Mouse (Mus musculus) midbrain, embryonic 16.5 days (tissue): ENCODE data around the gene Fam133b. TPM values are rescaled to one million over a fixed set of nuclear protein-coding genes. Genes with fewer than 3 reads are reported as not detected.

Experiments used
- ATAC-seq: fragments of 200-750 bp; cut with Nextera tagmentation; 2 replicates; pipeline ENCODE4 v1.8.0; 2017; ENCODE audit warnings: moderate TSS enrichment
- H3K27ac ChIP-seq: fragments of 300-500 bp; sonication (generic); 2 replicates; pipeline ENCODE4 v1.5.1; 2014; ENCODE audit warnings: mild to moderate bottlenecking, low read length, mixed read lengths
- H3K27me3 ChIP-seq: fragments of 300-500 bp; sonication (generic); 2 replicates; pipeline ENCODE4 v1.6.1; 2014; ENCODE audit warnings: low read depth, low read length, mixed read lengths; ENCODE audit not compliant: control insufficient read depth, insufficient read depth
- H3K36me3 ChIP-seq: fragments of 300-500 bp; sonication (generic); 2 replicates; pipeline ENCODE4 v1.6.1; 2014; ENCODE audit warnings: mild to moderate bottlenecking, low read length, moderate library complexity, mixed read lengths; ENCODE audit not compliant: control insufficient read depth, insufficient read depth
- H3K4me1 ChIP-seq: fragments of 300-500 bp; sonication (generic); 2 replicates; pipeline ENCODE4 v1.6.1; 2014; ENCODE audit warnings: mild to moderate bottlenecking, low read length, mixed read lengths; ENCODE audit not compliant: control insufficient read depth, insufficient read depth
- H3K4me2 ChIP-seq: fragments of 300-500 bp; sonication (generic); 2 replicates; pipeline ENCODE4 v1.6.1; 2014; ENCODE audit warnings: mild to moderate bottlenecking, low read length, mixed read lengths
- H3K4me3 ChIP-seq: fragments of 300-500 bp; sonication (generic); 2 replicates; pipeline ENCODE4 v1.5.1; 2014; ENCODE audit warnings: low read depth, mild to moderate bottlenecking, low read length, moderate library complexity, mixed read lengths
- H3K9ac ChIP-seq: fragments of 300-500 bp; sonication (generic); 2 replicates; pipeline ENCODE4 v1.6.1; 2014; ENCODE audit warnings: low read depth, low read length, mixed read lengths
- H3K9me3 ChIP-seq: fragments of 300-500 bp; sonication (generic); replicated peaks from 2 replicates; pipeline ENCODE4 v1.6.1; 2014; ENCODE audit warnings: mild to moderate bottlenecking, low read length, mixed read lengths; ENCODE audit not compliant: control insufficient read depth, poor library complexity, severe bottlenecking
- WGBS: fragments of 180-500 bp; shearing (Covaris S2); extraction: QIAGEN DNeasy Blood & Tissue Kit; methylation state at CpG from one replicate; pipeline ENCODE4 v1.1.7; 2014; 5-methylcytosine and 5-hydroxymethylcytosine counted together
- polyA plus RNA-seq: library from polyadenylated mRNA; unstranded; fragments of >200 nt; fragmentation: Nextera tagmentation; extraction: Ambion mirVana; gene quantifications from 2 replicates; pipeline ENCODE4 v1.2.1, GENCODE M21; 2015

Gene Fam133b
- 23.0 and 25.2 TPM in 2 replicates for polyA plus RNA-seq

DNA sequence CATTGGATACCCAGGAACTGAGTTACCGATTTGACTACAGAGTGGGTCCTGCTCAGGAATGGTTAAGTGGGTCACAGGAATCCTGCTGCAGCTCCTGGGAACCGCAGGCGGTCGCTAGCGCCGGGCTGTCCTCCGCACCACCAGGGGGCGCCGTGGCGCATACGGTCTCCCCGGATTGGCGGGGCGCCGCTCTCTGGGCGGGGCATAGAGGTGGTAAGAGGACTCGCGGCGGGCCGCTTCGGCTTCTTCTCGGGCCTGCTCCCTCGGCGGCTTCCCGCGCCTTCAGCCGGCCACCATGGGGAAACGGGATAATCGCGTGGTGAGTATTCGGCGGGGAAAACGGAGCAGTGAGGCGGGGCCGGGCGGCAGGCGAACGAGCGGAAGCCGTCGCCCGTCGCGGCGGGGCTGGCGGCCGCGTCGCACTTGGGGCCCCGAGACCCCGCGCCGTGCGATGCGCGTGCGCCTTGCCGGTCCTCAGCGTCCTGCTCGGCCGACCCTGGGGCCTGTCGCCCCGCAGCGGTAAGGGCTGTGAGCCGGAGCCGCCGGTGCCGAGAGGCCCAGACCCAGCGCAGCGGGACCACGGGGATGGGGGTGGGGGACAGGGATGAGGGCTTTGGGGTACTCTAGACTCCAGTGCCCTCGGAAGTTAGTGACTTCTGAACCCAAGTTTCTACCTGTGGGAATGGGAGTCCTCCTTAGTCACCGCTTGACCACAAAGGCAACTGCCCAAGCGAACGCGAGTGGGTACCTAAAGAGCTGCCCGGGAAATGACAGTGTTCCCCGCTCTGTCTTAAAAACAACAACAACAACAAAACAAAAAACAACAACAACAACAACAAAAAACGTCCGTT, at the start of gene Fam133b:
Gene Fam133b (plus strand): TSS at position 205 of the 851 bp plus-strand sequence.
- Histone ChIP-seq H3K4me3 (peak within 1 kb of the TSS; percentile 92), H3K9ac (peak within 1 kb of the TSS; percentile 87), H3K36me3 (no peaks in the 10 kb centered on the region), H3K4me1 (peaks cover 14% of the 10 kb centered on the region), H3K27ac (peak within 1 kb of the TSS; percentile 87), H3K9me3 (no peaks in the 10 kb centered on the region), H3K27me3 (no peaks in the 10 kb centered on the region), H3K4me2 (peak within 1 kb of the TSS; percentile 62)
- peak; percentile 97 for ATAC-seq
- WGBS: under 1% methylated on average over 73 of the region's 80 CpGs

- H3K4me2 ChIP-seq: no peak overlapping the region
- no peaks in the 10 kb centered on the region for H3K36me3 ChIP-seq
- H3K27ac ChIP-seq: no peak overlapping the region
- WGBS: 91% methylated on average over 9 of the region's 9 CpGs
- H3K27me3 ChIP-seq: no peaks in the 10 kb centered on the region
- no peaks in the 10 kb centered on the region for H3K4me1 ChIP-seq
- no peak for ATAC-seq
- H3K9ac ChIP-seq: no peak overlapping the region
- no peak overlapping the region for H3K4me3 ChIP-seq
- no peaks in the 10 kb centered on the region for H3K9me3 ChIP-seq
Observed at GRCm38 (mm10) chr5:3493968-3494367, 49.7 kb upstream of the Fam133b start.

DNA sequence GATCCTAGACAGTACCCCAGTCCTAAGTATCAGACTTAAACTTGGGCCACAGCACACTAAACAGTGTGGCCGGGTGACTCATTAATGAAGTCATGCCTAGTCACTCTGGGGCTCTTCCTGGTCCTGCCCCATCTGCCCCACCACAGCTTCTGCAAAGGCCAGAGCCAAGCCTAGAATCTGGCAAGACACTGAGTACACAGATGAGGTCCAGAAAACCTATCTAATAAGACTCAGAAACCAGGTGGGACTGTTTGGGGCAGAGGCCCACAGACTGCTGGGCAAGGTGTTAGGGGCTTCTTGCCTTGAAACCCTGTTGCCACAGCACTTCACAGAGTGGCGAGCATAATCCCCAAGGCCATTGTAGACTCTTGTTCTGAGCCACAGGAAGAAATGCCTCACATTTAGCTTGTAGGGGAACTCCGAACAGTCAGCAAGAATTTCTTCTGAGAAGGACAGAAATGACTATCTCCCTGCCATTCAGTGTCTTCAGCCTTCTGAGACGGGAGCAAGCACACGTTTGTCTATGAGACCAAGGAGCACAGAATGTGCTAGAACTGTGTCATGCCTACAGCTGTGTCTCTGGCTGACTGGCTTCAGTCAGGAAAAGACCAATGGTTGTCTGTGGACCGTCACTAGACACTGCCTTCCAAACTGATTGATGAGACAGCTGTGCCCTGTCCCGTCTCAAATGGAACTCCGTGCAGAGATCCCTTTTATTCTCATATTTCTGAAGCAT, 49.0 kb upstream of the Fam133b start:
- Histone ChIP-seq H3K9me3 (no peaks in the 10 kb centered on the region), H3K4me1 (no peaks in the 10 kb centered on the region), H3K27ac (no peak overlapping the region), H3K4me3 (no peak overlapping the region), H3K36me3 (no peaks in the 10 kb centered on the region), H3K4me2 (no peak overlapping the region), H3K27me3 (no peaks in the 10 kb centered on the region), H3K9ac (no peak overlapping the region)
- WGBS: 86% methylated on average over 8 of the region's 8 CpGs
- ATAC-seq: no peak

DNA sequence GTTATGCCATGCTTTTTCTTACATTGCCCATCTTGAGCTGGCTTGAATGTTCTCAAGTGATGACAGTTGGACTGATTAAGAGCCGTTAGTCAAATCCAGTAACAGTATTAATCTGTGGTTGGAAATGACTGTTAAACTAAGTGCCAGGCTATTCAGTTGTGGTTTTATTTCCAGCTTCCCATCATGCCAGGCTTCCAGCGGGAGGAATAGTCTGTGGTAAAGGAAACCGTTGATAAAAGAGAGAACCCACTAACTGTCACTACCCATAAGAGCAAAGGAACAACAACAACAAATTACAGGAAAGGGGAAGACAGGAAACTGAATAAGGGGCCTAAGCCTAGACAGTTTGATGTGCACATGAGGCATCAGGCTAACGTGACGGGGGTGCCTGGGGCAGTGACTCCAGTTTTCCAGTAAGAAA, 46.1 kb upstream of the Fam133b start:
- no peaks in the 10 kb centered on the region for H3K9me3 ChIP-seq
- no peak overlapping the region for H3K4me2 ChIP-seq
- ATAC-seq: no peak
- H3K27ac ChIP-seq: no peak overlapping the region
- WGBS: 86% methylated on average over 5 of the region's 5 CpGs
- H3K4me3 ChIP-seq: no peak overlapping the region
- no peaks in the 10 kb centered on the region for H3K27me3 ChIP-seq
- H3K9ac ChIP-seq: no peak overlapping the region
- H3K4me1 ChIP-seq: no peaks in the 10 kb centered on the region
- no peaks in the 10 kb centered on the region for H3K36me3 ChIP-seq

DNA sequence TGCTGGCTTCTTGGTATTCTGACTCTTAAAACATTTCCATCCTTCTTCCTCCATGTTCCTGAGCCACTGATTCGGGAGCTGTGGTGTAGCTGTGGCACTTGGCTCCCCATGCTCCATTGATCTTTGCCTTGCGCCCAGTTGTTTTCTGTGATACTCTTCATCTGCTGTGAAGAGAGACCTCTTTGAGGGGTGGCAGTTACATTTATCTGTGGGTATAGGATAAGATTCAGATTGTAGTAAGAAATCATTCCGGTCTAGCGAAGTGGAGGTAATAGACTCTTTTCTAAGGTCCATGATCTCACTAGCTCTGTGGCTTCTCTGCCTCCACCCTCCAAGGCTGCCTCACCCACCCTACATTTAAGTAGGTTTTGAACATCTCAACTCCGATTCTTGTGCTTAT, 43.3 kb upstream of the Fam133b start:
- no peaks in the 10 kb centered on the region for H3K4me1 ChIP-seq
- no peak overlapping the region for H3K27ac ChIP-seq
- no peak overlapping the region for H3K4me3 ChIP-seq
- H3K36me3 ChIP-seq: no peaks in the 10 kb centered on the region
- WGBS: 87% methylated on average over 5 of the region's 5 CpGs
- ATAC-seq: no peak
- H3K9ac ChIP-seq: no peak overlapping the region
- no peaks in the 10 kb centered on the region for H3K9me3 ChIP-seq
- no peaks in the 10 kb centered on the region for H3K27me3 ChIP-seq
- H3K4me2 ChIP-seq: no peak overlapping the region

DNA sequence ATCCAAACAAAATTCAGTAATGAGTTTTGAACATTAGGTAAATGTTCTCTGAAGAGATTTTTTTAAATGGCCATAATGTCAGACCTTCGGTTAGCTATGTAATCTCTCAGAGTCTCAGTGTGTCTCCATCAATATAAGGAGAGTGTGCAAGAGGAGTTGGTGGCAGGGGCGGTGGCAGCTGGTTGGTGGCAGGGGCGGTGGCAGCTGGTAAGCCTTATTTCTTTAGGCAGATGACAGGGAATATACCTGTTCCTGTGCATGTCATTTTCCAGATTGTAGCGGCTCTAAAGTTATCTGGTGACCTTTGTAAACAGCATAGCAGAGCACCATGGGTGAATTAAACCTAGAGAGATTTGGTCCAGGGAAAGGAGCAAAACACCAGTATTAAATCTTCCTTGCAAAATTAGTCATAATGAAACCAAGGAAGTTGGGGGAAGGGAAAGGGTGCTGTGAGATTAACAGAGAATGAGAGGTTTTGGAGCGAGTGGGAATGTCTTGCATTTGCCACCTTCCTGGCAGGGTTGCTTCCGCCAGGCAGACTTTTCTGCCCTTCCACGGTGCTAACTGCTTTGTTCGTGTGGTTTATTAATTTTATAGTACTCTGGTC, 42.6 kb upstream of the Fam133b start:
- H3K4me3 ChIP-seq: no peak overlapping the region
- H3K4me1 ChIP-seq: no peaks in the 10 kb centered on the region
- ATAC-seq: no peak
- H3K36me3 ChIP-seq: no peaks in the 10 kb centered on the region
- no peak overlapping the region for H3K4me2 ChIP-seq
- H3K27ac ChIP-seq: no peak overlapping the region
- no peaks in the 10 kb centered on the region for H3K27me3 ChIP-seq
- H3K9ac ChIP-seq: no peak overlapping the region
- 85% methylated on average over 8 of the region's 8 CpGs for WGBS
- no peaks in the 10 kb centered on the region for H3K9me3 ChIP-seq

DNA sequence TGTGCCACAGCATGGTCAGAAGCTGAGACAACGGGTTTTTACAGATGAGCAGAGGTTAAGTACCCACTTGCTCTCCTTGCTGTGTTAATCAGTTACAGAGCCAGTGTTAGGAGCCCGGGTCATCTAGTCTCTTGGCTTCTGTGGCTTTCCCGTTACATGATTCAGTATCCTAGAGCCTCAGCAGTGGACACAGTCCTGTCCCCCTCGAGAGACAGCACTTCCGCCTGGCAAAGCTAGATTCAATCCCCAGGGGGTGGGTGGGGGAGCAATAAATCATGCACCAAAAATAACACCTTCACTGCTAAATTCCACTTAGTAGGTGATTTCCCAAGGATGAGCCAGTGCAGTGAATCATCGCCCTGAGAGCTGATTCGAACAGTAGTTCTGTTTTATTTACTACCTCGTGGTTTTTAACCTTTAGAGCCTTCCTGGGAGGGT, 42.0 kb upstream of the Fam133b start:
- H3K27ac ChIP-seq: no peak overlapping the region
- H3K9ac ChIP-seq: no peak overlapping the region
- H3K27me3 ChIP-seq: no peaks in the 10 kb centered on the region
- 63% methylated on average over 8 of the region's 8 CpGs for WGBS
- H3K9me3 ChIP-seq: no peaks in the 10 kb centered on the region
- no peak overlapping the region for H3K4me3 ChIP-seq
- H3K36me3 ChIP-seq: no peaks in the 10 kb centered on the region
- H3K4me2 ChIP-seq: no peak overlapping the region
- ATAC-seq: no peak
- no peaks in the 10 kb centered on the region for H3K4me1 ChIP-seq

DNA sequence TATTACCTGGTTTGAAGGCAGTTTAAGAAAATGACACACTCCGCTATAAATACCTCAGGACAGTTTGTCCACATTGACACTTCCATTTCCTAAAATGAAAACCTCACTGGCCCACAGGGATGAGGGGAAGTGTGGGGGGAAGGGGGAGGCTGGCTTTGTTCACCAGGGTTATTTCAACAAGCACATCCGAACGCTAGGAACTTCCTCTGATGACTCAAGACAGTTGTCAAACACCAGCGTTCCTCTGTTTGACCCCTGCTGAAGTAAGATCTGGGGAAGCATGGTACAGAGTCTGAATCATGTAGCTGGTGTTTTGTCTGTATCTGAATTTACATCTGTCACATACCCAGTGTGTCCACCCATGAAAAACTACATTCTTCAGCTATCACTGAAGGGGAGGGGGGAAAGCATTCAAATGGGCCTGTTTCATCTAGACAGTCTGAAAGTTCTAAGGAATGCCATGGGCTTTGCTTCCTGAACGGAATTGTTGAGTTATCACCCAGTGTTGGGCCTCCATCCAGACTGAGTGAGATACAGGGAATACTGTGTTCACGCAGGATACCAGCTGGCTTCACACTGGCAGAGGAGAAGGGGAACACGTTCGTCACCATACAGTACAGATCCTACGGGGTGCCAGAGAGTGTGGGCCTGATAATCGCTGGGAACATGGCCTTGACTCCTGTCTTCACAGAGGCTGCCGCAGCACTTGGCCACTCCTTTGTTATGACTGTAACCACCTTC, 40.9 kb upstream of the Fam133b start:
- ATAC-seq: no peak
- no peaks in the 10 kb centered on the region for H3K4me1 ChIP-seq
- no peaks in the 10 kb centered on the region for H3K9me3 ChIP-seq
- H3K27me3 ChIP-seq: no peaks in the 10 kb centered on the region
- no peak overlapping the region for H3K27ac ChIP-seq
- no peak overlapping the region for H3K4me3 ChIP-seq
- no peak overlapping the region for H3K9ac ChIP-seq
- no peaks in the 10 kb centered on the region for H3K36me3 ChIP-seq
- WGBS: 78% methylated on average over 11 of the region's 11 CpGs
- no peak overlapping the region for H3K4me2 ChIP-seq
